Mouse (Mus musculus): ENCODE measurements around the gene Ptpn11. TPM values are rescaled to one million over a fixed set of nuclear protein-coding genes. Genes with fewer than 3 reads are reported as not detected.

The Ptpn11 gene
- polyA plus RNA-seq, 1 experiment from 2014 or later: 20.1 TPM

GRCm38 (mm10) chr5:121115391-121116157 lies 75.6 kb downstream of the Ptpn11 start:
- ATAC-seq: no peak
- H3K4me1 ChIP-seq (replicated peaks): 0 out of 2 replicates have a peak, but pooled peaks cover 7% of the 10 kb centered on the region
- H3K36me3 ChIP-seq: no peaks in the 10 kb centered on the region
- H3K27ac ChIP-seq: no peak overlapping the region
- no peaks in the 10 kb centered on the region for H3K9me3 ChIP-seq
- H3K27me3 ChIP-seq (replicated peaks): no peaks in the 10 kb centered on the region
- H3K4me3 ChIP-seq (replicated peaks): no peak overlapping the region
- H3K9ac ChIP-seq: no peak overlapping the region
- 68% methylated on average over 8 of the region's 8 CpGs for WGBS
- H3K4me2 ChIP-seq (replicated peaks): no peak overlapping the region

- Histone ChIP-seq H3K4me1 (replicated peaks) (0 out of 2 replicates have a peak, but pooled peaks cover 7% of the 10 kb centered on the region), H3K27me3 (replicated peaks) (no peaks in the 10 kb centered on the region), H3K9me3 (no peaks in the 10 kb centered on the region), H3K27ac (no peak overlapping the region), H3K36me3 (no peaks in the 10 kb centered on the region), H3K4me3 (replicated peaks) (no peak overlapping the region), H3K4me2 (replicated peaks) (no peak overlapping the region), H3K9ac (no peak overlapping the region)
- WGBS: 72% methylated on average over 14 of the region's 14 CpGs
- no peak for ATAC-seq
These were observed 77.0 kb downstream of the Ptpn11 start for GRCm38 (mm10) chr5:121114151-121114550.

- no peaks in the 10 kb centered on the region for H3K4me1 ChIP-seq (replicated peaks)
- H3K9ac ChIP-seq: no peak overlapping the region
- H3K27ac ChIP-seq: no peak overlapping the region
- ATAC-seq: no peak
- no peaks in the 10 kb centered on the region for H3K27me3 ChIP-seq (replicated peaks)
- H3K36me3 ChIP-seq: no peaks in the 10 kb centered on the region
- no peaks in the 10 kb centered on the region for H3K9me3 ChIP-seq
- 73% methylated on average over 5 of the region's 5 CpGs for WGBS
- no peak overlapping the region for H3K4me3 ChIP-seq (replicated peaks)
- no peak overlapping the region for H3K4me2 ChIP-seq (replicated peaks)
These were observed 78.8 kb downstream of the Ptpn11 start for GRCm38 (mm10) chr5:121112390-121112789.

GRCm38 (mm10) chr5:121111106-121111915 lies 79.9 kb downstream of the Ptpn11 start:
- 90% methylated on average over 18 of the region's 18 CpGs for WGBS
- H3K9me3 ChIP-seq: no peaks in the 10 kb centered on the region
- H3K36me3 ChIP-seq: no peaks in the 10 kb centered on the region
- no peak overlapping the region for H3K9ac ChIP-seq
- H3K4me2 ChIP-seq (replicated peaks): no peak overlapping the region
- no peak for ATAC-seq
- H3K27ac ChIP-seq: no peak overlapping the region
- H3K27me3 ChIP-seq (replicated peaks): no peaks in the 10 kb centered on the region
- H3K4me1 ChIP-seq (replicated peaks): no peaks in the 10 kb centered on the region
- no peak overlapping the region for H3K4me3 ChIP-seq (replicated peaks)

GRCm38 (mm10) chr5:121109185-121109584 lies 82.0 kb downstream of the Ptpn11 start:
- no peak for ATAC-seq
- H3K27ac ChIP-seq: no peak overlapping the region
- H3K4me1 ChIP-seq (replicated peaks): no peaks in the 10 kb centered on the region
- no peak overlapping the region for H3K4me2 ChIP-seq (replicated peaks)
- H3K9ac ChIP-seq: no peak overlapping the region
- H3K4me3 ChIP-seq (replicated peaks): no peak overlapping the region
- WGBS: 58% methylated on average over 7 of the region's 7 CpGs
- no peaks in the 10 kb centered on the region for H3K36me3 ChIP-seq
- no peaks in the 10 kb centered on the region for H3K27me3 ChIP-seq (replicated peaks)
- no peaks in the 10 kb centered on the region for H3K9me3 ChIP-seq

GRCm38 (mm10) chr5:121106913-121107312 lies 84.3 kb downstream of the Ptpn11 start:
- H3K27ac ChIP-seq: no peak overlapping the region
- no peaks in the 10 kb centered on the region for H3K4me1 ChIP-seq (replicated peaks)
- H3K9me3 ChIP-seq: no peaks in the 10 kb centered on the region
- no peak overlapping the region for H3K4me2 ChIP-seq (replicated peaks)
- no peak overlapping the region for H3K4me3 ChIP-seq (replicated peaks)
- H3K9ac ChIP-seq: no peak overlapping the region
- 74% methylated on average over 3 of the region's 3 CpGs for WGBS
- no peaks in the 10 kb centered on the region for H3K27me3 ChIP-seq (replicated peaks)
- no peak for ATAC-seq
- no peaks in the 10 kb centered on the region for H3K36me3 ChIP-seq

GRCm38 (mm10) chr5:121100886-121101580 lies 90.2 kb downstream of the Ptpn11 start:
- Histone ChIP-seq H3K36me3 (no peaks in the 10 kb centered on the region), H3K4me1 (replicated peaks) (no peaks in the 10 kb centered on the region), H3K27me3 (replicated peaks) (no peaks in the 10 kb centered on the region), H3K4me2 (replicated peaks) (no peak overlapping the region), H3K9ac (no peak overlapping the region), H3K4me3 (replicated peaks) (no peak overlapping the region), H3K27ac (no peak overlapping the region), H3K9me3 (no peaks in the 10 kb centered on the region)
- WGBS: 79% methylated on average over 9 of the region's 9 CpGs
- no peak for ATAC-seq

- 41% methylated on average over 2 of the region's 2 CpGs for WGBS
- Histone ChIP-seq H3K4me2 (replicated peaks) (no peak overlapping the region), H3K36me3 (no peaks in the 10 kb centered on the region), H3K4me1 (replicated peaks) (no peaks in the 10 kb centered on the region), H3K9ac (no peak overlapping the region), H3K27ac (no peak overlapping the region), H3K9me3 (no peaks in the 10 kb centered on the region), H3K4me3 (replicated peaks) (no peak overlapping the region), H3K27me3 (replicated peaks) (no peaks in the 10 kb centered on the region)
- no peak for ATAC-seq
These were observed 91.1 kb downstream of the Ptpn11 start for GRCm38 (mm10) chr5:121100095-121100494.

- Histone ChIP-seq H3K27me3 (replicated peaks) (no peaks in the 10 kb centered on the region), H3K9ac (no peak overlapping the region), H3K4me2 (replicated peaks) (no peak overlapping the region), H3K4me3 (replicated peaks) (no peak overlapping the region), H3K9me3 (no peaks in the 10 kb centered on the region), H3K36me3 (no peaks in the 10 kb centered on the region), H3K27ac (no peak overlapping the region), H3K4me1 (replicated peaks) (no peaks in the 10 kb centered on the region)
- no peak for ATAC-seq
- 82% methylated on average over 4 of the region's 4 CpGs for WGBS
These were observed 93.2 kb downstream of the Ptpn11 start for GRCm38 (mm10) chr5:121097970-121098369.

GRCm38 (mm10) chr5:121096744-121097143 lies 94.5 kb downstream of the Ptpn11 start:
- Histone ChIP-seq H3K4me2 (replicated peaks) (no peak overlapping the region), H3K4me3 (replicated peaks) (no peak overlapping the region), H3K27me3 (replicated peaks) (no peaks in the 10 kb centered on the region), H3K4me1 (replicated peaks) (no peaks in the 10 kb centered on the region), H3K27ac (no peak overlapping the region), H3K9me3 (no peaks in the 10 kb centered on the region), H3K9ac (no peak overlapping the region), H3K36me3 (no peaks in the 10 kb centered on the region)
- ATAC-seq: no peak
- WGBS: 80% methylated on average over 5 of the region's 5 CpGs

GRCm38 (mm10) chr5:121093281-121093680 lies 97.9 kb downstream of the Ptpn11 start:
- H3K9me3 ChIP-seq: no peaks in the 10 kb centered on the region
- no peaks in the 10 kb centered on the region for H3K4me1 ChIP-seq (replicated peaks)
- no peaks in the 10 kb centered on the region for H3K36me3 ChIP-seq
- no peak for ATAC-seq
- no peak overlapping the region for H3K4me2 ChIP-seq (replicated peaks)
- H3K9ac ChIP-seq: no peak overlapping the region
- H3K27me3 ChIP-seq (replicated peaks): no peaks in the 10 kb centered on the region
- H3K4me3 ChIP-seq (replicated peaks): no peak overlapping the region
- 66% methylated on average over 3 of the region's 3 CpGs for whole genome bisulfite sequencing
- H3K27ac ChIP-seq: no peak overlapping the region

- no peaks in the 10 kb centered on the region for H3K4me1 ChIP-seq (replicated peaks)
- no peaks in the 10 kb centered on the region for H3K36me3 ChIP-seq
- H3K27me3 ChIP-seq (replicated peaks): no peaks in the 10 kb centered on the region
- no peak overlapping the region for H3K4me2 ChIP-seq (replicated peaks)
- no peak for ATAC-seq
- no peaks in the 10 kb centered on the region for H3K9me3 ChIP-seq
- no peak overlapping the region for H3K9ac ChIP-seq
- no peak overlapping the region for H3K4me3 ChIP-seq (replicated peaks)
- H3K27ac ChIP-seq: no peak overlapping the region
- 73% methylated on average over 7 of the region's 7 CpGs for WGBS
These were observed 101.5 kb downstream of the Ptpn11 start for GRCm38 (mm10) chr5:121089660-121090059.
